Mouse (Mus musculus): Measurements from ENCODE around the gene Sost. TPM values are rescaled to one million over a fixed set of nuclear protein-coding genes. Genes with fewer than 3 reads are reported as not detected.
"Not testable (repeated sequence)": the region's sequence is repeated elsewhere in the genome, so short reads cannot be mapped to it uniquely, and the experiment has no call there.

The Sost gene
- polyA plus RNA-seq, 1 experiment, result 3.1 TPM

GRCm38 (mm10) chr11:101995938-101996337 lies 29.1 kb upstream of the Sost start:
- TF ChIP-seq POLR2A (IDR thresholded peaks at IDR 0.05; ENCODE audit: control insufficient read depth, extremely low read depth, insufficient read depth, low read length, poor library complexity) (no peak), CTCF (IDR thresholded peaks at IDR 0.05; ENCODE audit: borderline replicate concordance, control insufficient read depth, extremely low read depth, insufficient read depth, low read length, poor library complexity) (no peak)

GRCm38 (mm10) chr11:101994100-101994499 lies 27.3 kb upstream of the Sost start:
- Histone ChIP-seq H3K27me3 (ENCODE audit: control insufficient read depth, insufficient read depth, low read length) (no peaks in the 10 kb centered on the region), H3K36me3 (ENCODE audit: control insufficient read depth, insufficient read depth, low read length) (no peaks in the 10 kb centered on the region), H3K4me3 (ENCODE audit: control insufficient read depth, insufficient read depth, low read length) (no peak overlapping the region), H3K27ac (ENCODE audit: control insufficient read depth, insufficient read depth, low read length) (no peak overlapping the region), H3K4me1 (replicated peaks; ENCODE audit: control insufficient read depth, insufficient read depth, low read length) (no peaks in the 10 kb centered on the region)
- no peak for DNase-seq
- WGBS, result 50% methylated on average over 8 of the region's 8 CpGs
- TF ChIP-seq POLR2A (IDR thresholded peaks at IDR 0.05; ENCODE audit: control insufficient read depth, extremely low read depth, insufficient read depth, low read length, poor library complexity) (no peak), CTCF (IDR thresholded peaks at IDR 0.05; ENCODE audit: borderline replicate concordance, control insufficient read depth, extremely low read depth, insufficient read depth, low read length, poor library complexity) (no peak)

More at GRCm38 (mm10) chr11:101995938-101996337, 29.1 kb upstream of the Sost start:
- WGBS, result 96% methylated on average over 7 of the region's 7 CpGs
- Histone ChIP-seq H3K27ac (ENCODE audit: control insufficient read depth, insufficient read depth, low read length) (no peak overlapping the region), H3K36me3 (ENCODE audit: control insufficient read depth, insufficient read depth, low read length) (no peaks in the 10 kb centered on the region), H3K4me3 (ENCODE audit: control insufficient read depth, insufficient read depth, low read length) (no peak overlapping the region), H3K4me1 (replicated peaks; ENCODE audit: control insufficient read depth, insufficient read depth, low read length) (no peaks in the 10 kb centered on the region), H3K27me3 (ENCODE audit: control insufficient read depth, insufficient read depth, low read length) (no peaks in the 10 kb centered on the region)
- DNase-seq, result no peak

GRCm38 (mm10) chr11:101992411-101992810 lies 25.6 kb upstream of the Sost start:
- Histone ChIP-seq H3K27me3 (ENCODE audit: control insufficient read depth, insufficient read depth, low read length) (no peaks in the 10 kb centered on the region), H3K4me1 (replicated peaks; ENCODE audit: control insufficient read depth, insufficient read depth, low read length) (no peaks in the 10 kb centered on the region), H3K4me3 (ENCODE audit: control insufficient read depth, insufficient read depth, low read length) (no peak overlapping the region), H3K27ac (ENCODE audit: control insufficient read depth, insufficient read depth, low read length) (no peak overlapping the region), H3K36me3 (ENCODE audit: control insufficient read depth, insufficient read depth, low read length) (no peaks in the 10 kb centered on the region)
- no peak for TF ChIP-seq POLR2A (IDR thresholded peaks at IDR 0.05; ENCODE audit: control insufficient read depth, extremely low read depth, insufficient read depth, low read length, poor library complexity)
- no peak for TF ChIP-seq CTCF (IDR thresholded peaks at IDR 0.05; ENCODE audit: borderline replicate concordance, control insufficient read depth, extremely low read depth, insufficient read depth, low read length, poor library complexity)
- no peak for DNase-seq
- WGBS, result 94% methylated on average over 7 of the region's 7 CpGs

- no peak overlapping the region for H3K27ac ChIP-seq (ENCODE audit: control insufficient read depth, insufficient read depth, low read length)
Observed at GRCm38 (mm10) chr11:101991813-101992212, 25.0 kb upstream of the Sost start.

GRCm38 (mm10) chr11:101990244-101990643 lies 23.4 kb upstream of the Sost start:
- Histone ChIP-seq H3K27ac (ENCODE audit: control insufficient read depth, insufficient read depth, low read length) (no peak overlapping the region), H3K27me3 (ENCODE audit: control insufficient read depth, insufficient read depth, low read length) (no peaks in the 10 kb centered on the region), H3K4me1 (replicated peaks; ENCODE audit: control insufficient read depth, insufficient read depth, low read length) (no peaks in the 10 kb centered on the region), H3K36me3 (ENCODE audit: control insufficient read depth, insufficient read depth, low read length) (no peaks in the 10 kb centered on the region), H3K4me3 (ENCODE audit: control insufficient read depth, insufficient read depth, low read length) (no peak overlapping the region)
- no peak for DNase-seq
- whole genome bisulfite sequencing, result 93% methylated on average over 3 of the region's 3 CpGs
- TF ChIP-seq CTCF (IDR thresholded peaks at IDR 0.05; ENCODE audit: borderline replicate concordance, control insufficient read depth, extremely low read depth, insufficient read depth, low read length, poor library complexity), result no peak
- TF ChIP-seq POLR2A (IDR thresholded peaks at IDR 0.05; ENCODE audit: control insufficient read depth, extremely low read depth, insufficient read depth, low read length, poor library complexity), result no peak

More at GRCm38 (mm10) chr11:101991813-101992212, 25.0 kb upstream of the Sost start:
- no peak for DNase-seq
- H3K4me3 ChIP-seq (ENCODE audit: control insufficient read depth, insufficient read depth, low read length), result no peak overlapping the region
- no peaks in the 10 kb centered on the region for H3K4me1 ChIP-seq (replicated peaks; ENCODE audit: control insufficient read depth, insufficient read depth, low read length)
- no peaks in the 10 kb centered on the region for H3K27me3 ChIP-seq (ENCODE audit: control insufficient read depth, insufficient read depth, low read length)
- no peak for TF ChIP-seq CTCF (IDR thresholded peaks at IDR 0.05; ENCODE audit: borderline replicate concordance, control insufficient read depth, extremely low read depth, insufficient read depth, low read length, poor library complexity)
- TF ChIP-seq POLR2A (IDR thresholded peaks at IDR 0.05; ENCODE audit: control insufficient read depth, extremely low read depth, insufficient read depth, low read length, poor library complexity), result no peak
- H3K36me3 ChIP-seq (ENCODE audit: control insufficient read depth, insufficient read depth, low read length), result no peaks in the 10 kb centered on the region
- 66% methylated on average over 3 of the region's 3 CpGs for WGBS

GRCm38 (mm10) chr11:101986913-101987312 lies 20.1 kb upstream of the Sost start, which contains the start of gene Dusp3:
Gene Dusp3 (minus strand): TSS chr11:101987013.
- Histone ChIP-seq H3K36me3 (ENCODE audit: control insufficient read depth, insufficient read depth, low read length) (no peaks in the 10 kb centered on the region), H3K4me3 (ENCODE audit: control insufficient read depth, insufficient read depth, low read length) (no peak within 1 kb of the TSS), H3K27me3 (ENCODE audit: control insufficient read depth, insufficient read depth, low read length) (peaks cover 8% of the 10 kb centered on the region; the same call in 1 of the 2 replicates), H3K4me1 (replicated peaks; ENCODE audit: control insufficient read depth, insufficient read depth, low read length) (0 out of 2 replicates have a peak, but pooled peaks cover 3% of the 10 kb centered on the region), H3K27ac (ENCODE audit: control insufficient read depth, insufficient read depth, low read length) (no peak within 1 kb of the TSS)
- 93% methylated on average over 3 of the region's 3 CpGs for WGBS
- TF ChIP-seq CTCF (IDR thresholded peaks at IDR 0.05; ENCODE audit: borderline replicate concordance, control insufficient read depth, extremely low read depth, insufficient read depth, low read length, poor library complexity), result no peak
- no peak for TF ChIP-seq POLR2A (IDR thresholded peaks at IDR 0.05; ENCODE audit: control insufficient read depth, extremely low read depth, insufficient read depth, low read length, poor library complexity)
- DNase-seq, result no peak

- WGBS, result 2% methylated on average over 10 of the region's 10 CpGs
- Histone ChIP-seq H3K4me1 (replicated peaks; ENCODE audit: control insufficient read depth, insufficient read depth, low read length) (0 out of 2 replicates have a peak, but pooled peaks cover 3% of the 10 kb centered on the region), H3K4me3 (ENCODE audit: control insufficient read depth, insufficient read depth, low read length) (no peak overlapping the region), H3K27ac (ENCODE audit: control insufficient read depth, insufficient read depth, low read length) (no peak overlapping the region), H3K36me3 (ENCODE audit: control insufficient read depth, insufficient read depth, low read length) (no peaks in the 10 kb centered on the region), H3K27me3 (ENCODE audit: control insufficient read depth, insufficient read depth, low read length) (peaks cover 8% of the 10 kb centered on the region; the same call in 1 of the 2 replicates)
- DNase-seq, result peak; percentile 61
- TF ChIP-seq CTCF (IDR thresholded peaks at IDR 0.05; ENCODE audit: borderline replicate concordance, control insufficient read depth, extremely low read depth, insufficient read depth, low read length, poor library complexity), result no peak; the same call in 1 of the 2 replicates
- TF ChIP-seq POLR2A (IDR thresholded peaks at IDR 0.05; ENCODE audit: control insufficient read depth, extremely low read depth, insufficient read depth, low read length, poor library complexity), result no peak
Observed at GRCm38 (mm10) chr11:101985990-101986389, 19.2 kb upstream of the Sost start.

GRCm38 (mm10) chr11:101985450-101985849 lies 18.6 kb upstream of the Sost start:
- not testable (repeated sequence) for H3K4me1 ChIP-seq (replicated peaks; ENCODE audit: control insufficient read depth, insufficient read depth, low read length); DNase-seq; H3K36me3 ChIP-seq (ENCODE audit: control insufficient read depth, insufficient read depth, low read length); H3K4me3 ChIP-seq (ENCODE audit: control insufficient read depth, insufficient read depth, low read length); H3K27ac ChIP-seq (ENCODE audit: control insufficient read depth, insufficient read depth, low read length); H3K27me3 ChIP-seq (ENCODE audit: control insufficient read depth, insufficient read depth, low read length)
- 59% methylated on average over 6 of the region's 6 CpGs for WGBS

Measured in thymus, adult 2 months (tissue).